Mouse (Mus musculus) erythroblast, embryonic 14.5 days (primary cell): ENCODE data around the gene Trim65. TPM values are rescaled to one million over a fixed set of nuclear protein-coding genes. Genes with fewer than 3 reads are reported as not detected.

Experiments
- H3K27me3 ChIP-seq: 2 replicates; pipeline ENCODE4 v1.6.1; 2012; ENCODE audit warnings: inconsistent platforms; ENCODE audit not compliant: control insufficient read depth
- H3K36me3 ChIP-seq: 2 replicates; pipeline ENCODE4 v1.6.1; 2012; ENCODE audit warnings: mild to moderate bottlenecking, inconsistent platforms; ENCODE audit not compliant: control insufficient read depth
- H3K4me1 ChIP-seq: 2 replicates; pipeline ENCODE4 v1.6.1; 2012; ENCODE audit warnings: inconsistent platforms; ENCODE audit not compliant: control insufficient read depth
- H3K4me3 ChIP-seq: replicated peaks from 2 replicates; pipeline ENCODE3; 2012; ENCODE audit warnings: moderate library complexity, mild to moderate bottlenecking, inconsistent platforms
- H3K9me3 ChIP-seq: 2 replicates; pipeline ENCODE4 v1.6.1; 2012; ENCODE audit warnings: low read length, inconsistent platforms, mixed read lengths; ENCODE audit not compliant: control insufficient read depth
- GATA1 ChIP-seq: IDR thresholded peaks from 2 replicates; pipeline ENCODE4 v1.6.1; 2012; ENCODE audit warnings: low read length, inconsistent platforms, mixed read lengths
- TAL1 ChIP-seq: IDR thresholded peaks from 3 replicates; pipeline ENCODE4 v1.6.1; 2012; ENCODE audit warnings: low read length, inconsistent platforms, mixed read lengths
- polyA plus RNA-seq: library from polyadenylated mRNA; stranded (reverse); fragments of >175 nt; gene quantifications from 2 replicates; pipeline ENCODE4 v1.2.3, GENCODE M21; 2012

Gene Trim65
- polyA plus RNA-seq, 1 experiment, result 0.04 TPM

- Histone ChIP-seq H3K36me3 (peaks cover 33% of the 10 kb centered on the region), H3K4me3 (peak overlapping the region; percentile 84), H3K27me3 (no peaks in the 10 kb centered on the region), H3K9me3 (no peaks in the 10 kb centered on the region), H3K4me1 (peaks cover 56% of the 10 kb centered on the region)
- no peak for TF ChIP-seq GATA1
- TF ChIP-seq TAL1, result no peak
These were observed 43.5 kb downstream of the Trim65 start for GRCm38 (mm10) chr11:116087194-116088130.

- peaks cover 61% of the 10 kb centered on the region for H3K4me1 ChIP-seq
- H3K27me3 ChIP-seq, result no peaks in the 10 kb centered on the region
- peak within 1 kb of the TSS; percentile 84 for H3K4me3 ChIP-seq
- TF ChIP-seq GATA1 (no peak), TAL1 (no peak)
- H3K36me3 ChIP-seq, result peaks cover 42% of the 10 kb centered on the region
- H3K9me3 ChIP-seq, result no peaks in the 10 kb centered on the region
These were observed 44.4 kb downstream of the Trim65 start, which contains the start of gene Wbp2 for GRCm38 (mm10) chr11:116086258-116087193. TSS of gene Wbp2 (minus strand) at chr11:116086995.

- H3K4me1 ChIP-seq, result peaks cover 84% of the 10 kb centered on the region
- no peak for TF ChIP-seq GATA1
- TF ChIP-seq TAL1, result no peak
- H3K36me3 ChIP-seq, result peaks cover 66% of the 10 kb centered on the region
- H3K27me3 ChIP-seq, result no peaks in the 10 kb centered on the region
- peak overlapping the region; percentile 84 for H3K4me3 ChIP-seq
- no peaks in the 10 kb centered on the region for H3K9me3 ChIP-seq
These were observed 46.8 kb downstream of the Trim65 start for GRCm38 (mm10) chr11:116084166-116084565.

GRCm38 (mm10) chr11:116083096-116083672, 47.7 kb downstream of the Trim65 start:
- H3K27me3 ChIP-seq, result no peaks in the 10 kb centered on the region
- peaks cover 76% of the 10 kb centered on the region for H3K36me3 ChIP-seq
- TF ChIP-seq GATA1, result no peak
- no peak for TF ChIP-seq TAL1
- H3K4me1 ChIP-seq, result peaks cover 86% of the 10 kb centered on the region
- H3K9me3 ChIP-seq, result no peaks in the 10 kb centered on the region
- H3K4me3 ChIP-seq, result no peak overlapping the region

- H3K27me3 ChIP-seq, result no peaks in the 10 kb centered on the region
- H3K9me3 ChIP-seq, result no peaks in the 10 kb centered on the region
- peaks cover 96% of the 10 kb centered on the region for H3K4me1 ChIP-seq
- no peak overlapping the region for H3K4me3 ChIP-seq
- TF ChIP-seq GATA1 (no peak), TAL1 (no peak)
- H3K36me3 ChIP-seq, result peaks cover 88% of the 10 kb centered on the region
These were observed 49.8 kb downstream of the Trim65 start for GRCm38 (mm10) chr11:116081081-116081480.

- H3K9me3 ChIP-seq, result no peaks in the 10 kb centered on the region
- H3K36me3 ChIP-seq, result peaks cover 90% of the 10 kb centered on the region
- no peak overlapping the region for H3K4me3 ChIP-seq
- TF ChIP-seq GATA1, result no peak
- no peak for TF ChIP-seq TAL1
- H3K27me3 ChIP-seq, result no peaks in the 10 kb centered on the region
- H3K4me1 ChIP-seq, result peaks cover 93% of the 10 kb centered on the region
These were observed 51.4 kb downstream of the Trim65 start for GRCm38 (mm10) chr11:116079511-116079910.

GRCm38 (mm10) chr11:116078676-116079320, 52.1 kb downstream of the Trim65 start:
- Histone ChIP-seq H3K36me3 (peaks cover 90% of the 10 kb centered on the region), H3K27me3 (no peaks in the 10 kb centered on the region), H3K4me1 (peaks cover 92% of the 10 kb centered on the region), H3K9me3 (no peaks in the 10 kb centered on the region), H3K4me3 (peak overlapping the region; percentile 26)
- TF ChIP-seq GATA1 (no peak), TAL1 (no peak)

GRCm38 (mm10) chr11:116078221-116078620, 52.7 kb downstream of the Trim65 start:
- Histone ChIP-seq H3K4me1 (peaks cover 88% of the 10 kb centered on the region), H3K36me3 (peaks cover 90% of the 10 kb centered on the region)

More at GRCm38 (mm10) chr11:116078221-116078620, 52.7 kb downstream of the Trim65 start:
- TF ChIP-seq TAL1 (no peak), GATA1 (no peak)
- Histone ChIP-seq H3K9me3 (no peaks in the 10 kb centered on the region), H3K4me3 (peak overlapping the region; percentile 82), H3K27me3 (no peaks in the 10 kb centered on the region)
